Mouse (Mus musculus) effector memory CD4-positive, alpha-beta T cell, adult 7 months (primary cell): ENCODE results near the gene Pkd1l2. TPM values are rescaled to one million over a fixed set of nuclear protein-coding genes. Genes with fewer than 3 reads are reported as not detected.

ENCODE experiments used
- polyA plus RNA-seq: library from polyadenylated mRNA; unstranded; fragments of 100-300 nt; shearing (Covaris generic); gene quantifications from one replicate; pipeline ENCODE4 v1.2.1, GENCODE M21; 2017

The Pkd1l2 gene
- 0.60 TPM for polyA plus RNA-seq

GRCm38 (mm10) chr8:117082399-117082872 is at the start of gene Pkd1l2:
TSS of gene Pkd1l2 (minus strand) at chr8:117082449.

GRCm38 (mm10) chr8:117095647-117096046 is 13.4 kb upstream of the Pkd1l2 start, which contains the start of gene Bco1:
TSS of gene Bco1 (plus strand) at chr8:117095854.

GRCm38 (mm10) chr8:116993095-116993867 is 89.0 kb downstream of the Pkd1l2 start, which contains the start of gene Gcsh:
TSS of gene Gcsh (minus strand) at chr8:116993537.

GRCm38 (mm10) chr8:116978631-116979256 is 103.5 kb downstream of the Pkd1l2 start, which contains the start of gene 1700030J22Rik:
TSS of gene 1700030J22Rik (minus strand) at chr8:116978959.

Other genes with a start within 250 kb of the Pkd1l2 start
- gene Cmc2, start 161.0 kb downstream of the Pkd1l2 start, polyA plus RNA-seq: 26.0 TPM
- gene Cenpn, start 160.7 kb downstream of the Pkd1l2 start, polyA plus RNA-seq: 2.2 TPM
- 18.7 TPM for gene Atmin, start 139.1 kb downstream of the Pkd1l2 start, polyA plus RNA-seq
- gene 1700030J22Rik, start 103.5 kb downstream of the Pkd1l2 start, polyA plus RNA-seq: not detected
- 5.9 TPM for gene Gcsh, start 88.9 kb downstream of the Pkd1l2 start, polyA plus RNA-seq
- 0.29 TPM for gene Bco1, start 13.4 kb upstream of the Pkd1l2 start, polyA plus RNA-seq
- 2.6 TPM for gene Gan, start 75.7 kb upstream of the Pkd1l2 start, polyA plus RNA-seq
- 80.5 TPM for gene Cmip, start 174.6 kb upstream of the Pkd1l2 start, polyA plus RNA-seq